Mouse (Mus musculus) thymus, postnatal 14 days (tissue): ENCODE results near the gene Rgl1.
"Not testable (repeated sequence)": the region's sequence is repeated elsewhere in the genome, so short reads cannot be mapped to it uniquely, and the experiment has no call there.

Experiments used
- DNase-seq: peaks from one replicate; pipeline ENCODE4 v3.0.0; 2021

The Rgl1 gene

GRCm38 (mm10) chr1:152650856-152651494, 115.2 kb downstream of the Rgl1 start:
- DNase-seq = no peak

- no peak for DNase-seq
Measured at GRCm38 (mm10) chr1:152648052-152648451, 118.1 kb downstream of the Rgl1 start.

GRCm38 (mm10) chr1:152642207-152642606, 123.9 kb downstream of the Rgl1 start:
- not testable (repeated sequence) for DNase-seq

- DNase-seq = no peak
Measured at GRCm38 (mm10) chr1:152640195-152640981, 125.8 kb downstream of the Rgl1 start.

- DNase-seq = no peak
Measured at GRCm38 (mm10) chr1:152639344-152639743, 126.8 kb downstream of the Rgl1 start.

GRCm38 (mm10) chr1:152634638-152635037, 131.5 kb downstream of the Rgl1 start:
- DNase-seq = no peak

- no peak for DNase-seq
Measured at GRCm38 (mm10) chr1:152629780-152630179, 136.4 kb downstream of the Rgl1 start.

GRCm38 (mm10) chr1:152625651-152626050, 140.5 kb downstream of the Rgl1 start:
- no peak for DNase-seq

GRCm38 (mm10) chr1:152624644-152625454, 141.3 kb downstream of the Rgl1 start:
- DNase-seq = peak; percentile 78

GRCm38 (mm10) chr1:152623375-152624270, 142.5 kb downstream of the Rgl1 start:
- DNase-seq = no peak

- no peak for DNase-seq
Measured at GRCm38 (mm10) chr1:152622765-152623211, 143.4 kb downstream of the Rgl1 start.

GRCm38 (mm10) chr1:152621624-152622023, 144.5 kb downstream of the Rgl1 start:
- DNase-seq = no peak

GRCm38 (mm10) chr1:152619396-152619795, 146.8 kb downstream of the Rgl1 start:
- DNase-seq = no peak

- DNase-seq = no peak
Measured at GRCm38 (mm10) chr1:152618896-152619295, 147.3 kb downstream of the Rgl1 start.

- DNase-seq = peak; percentile 21
Measured at GRCm38 (mm10) chr1:152618381-152618780, 147.8 kb downstream of the Rgl1 start.

- no peak for DNase-seq
Measured at GRCm38 (mm10) chr1:152617745-152618342, 148.3 kb downstream of the Rgl1 start.

- no peak for DNase-seq
Measured at GRCm38 (mm10) chr1:152616777-152617057, 149.4 kb downstream of the Rgl1 start.

- DNase-seq = no peak
Measured at GRCm38 (mm10) chr1:152615987-152616776, 150.0 kb downstream of the Rgl1 start.

- DNase-seq = no peak
Measured at GRCm38 (mm10) chr1:152614743-152615380, 151.3 kb downstream of the Rgl1 start.

GRCm38 (mm10) chr1:152613158-152613857, 152.8 kb downstream of the Rgl1 start:
- DNase-seq = no peak
